9 mouse cellular contexts compared by ENCODE assay signal in the genomic region with DNA sequence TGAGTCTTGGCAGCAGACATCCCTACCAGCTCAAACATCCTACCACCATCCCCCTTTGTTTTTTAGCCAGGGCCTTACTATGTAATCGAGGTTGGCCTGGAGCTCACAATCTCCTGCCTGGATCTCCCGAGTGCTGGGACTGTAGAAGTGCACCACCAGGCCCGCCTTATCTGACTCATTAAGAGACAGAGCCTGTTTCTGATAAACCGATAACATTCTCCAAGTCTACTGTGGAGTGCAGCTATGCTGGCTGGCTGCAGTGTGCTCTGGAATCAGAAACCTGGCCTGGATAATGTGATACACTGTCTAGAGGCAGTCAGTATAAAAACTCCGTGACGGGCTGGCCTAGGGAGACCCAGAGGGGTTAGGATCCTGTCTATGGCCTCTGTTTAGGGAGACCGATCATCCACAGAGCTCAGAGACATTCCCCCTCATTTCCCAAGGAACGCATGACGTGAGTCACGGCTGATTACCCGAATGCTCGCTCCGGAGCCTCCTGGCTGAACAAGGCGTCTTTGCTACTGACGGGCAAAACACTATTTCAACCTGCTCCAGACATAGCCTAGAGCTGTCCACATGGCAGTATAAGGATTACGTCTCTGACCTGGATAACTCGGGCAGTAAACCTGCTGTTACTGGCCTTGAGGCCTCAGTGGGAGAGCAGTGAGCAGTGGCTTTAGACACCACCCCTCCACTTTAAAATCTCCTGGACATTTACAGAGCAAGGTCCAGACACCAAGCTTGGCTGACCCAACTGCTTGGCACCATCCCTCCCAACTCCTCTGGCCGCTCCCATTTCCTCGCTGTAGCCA. TPM values are rescaled to one million over a fixed set of nuclear protein-coding genes. Genes with fewer than 3 reads are reported as not detected.
DNase-seq lines count a peak whose midpoint lies in the region; ATAC-seq and TF ChIP-seq lines count a peak whose summit lies in the region.
"Had no signal": no experiment of that assay in that cellular context is flagged by ENCODE, and none has a peak within 500 bp of the region (broad histone marks: within the 10 kb centered on the region; RNA-seq: fewer than 3 reads in every experiment).

No protein-coding gene starts in this region.

- peaks cover 95% of the 10 kb centered on the region for H3K4me1 ChIP-seq in midbrain, embryonic 10.5 days
- H3K4me1 ChIP-seq in midbrain, embryonic 11.5 days (ENCODE audit: control insufficient read depth, insufficient read depth, low read length), result peaks cover 53% of the 10 kb centered on the region
- H3K4me1 ChIP-seq in kidney, adult 2 months (ENCODE audit: control insufficient read depth, insufficient read depth, low read length), result peaks cover 70% of the 10 kb centered on the region
- H3K4me1 ChIP-seq in neural tube, embryonic 13.5 days (replicated peaks), result peaks cover 87% of the 10 kb centered on the region
- H3K4me1 ChIP-seq in cerebellum, adult 2 months (ENCODE audit: control insufficient read depth, insufficient read depth, low read length), result no peaks in the 10 kb centered on the region

- peak overlapping the region; percentile 58; the same call in 1 of the 2 replicates for H3K27ac ChIP-seq in midbrain, embryonic 10.5 days (replicated peaks)
- H3K27ac ChIP-seq in midbrain, embryonic 11.5 days (ENCODE audit: low read depth, low read length), result no peak overlapping the region
- H3K27ac ChIP-seq in kidney, adult 2 months (ENCODE audit: insufficient read depth, low read depth, low read length), result peak overlapping the region; percentile 61
- 0 out of 2 replicates have a peak overlapping the region, but pooled peaks have one; percentile 2 for H3K27ac ChIP-seq in neural tube, embryonic 13.5 days (replicated peaks)
- H3K27ac ChIP-seq in cerebellum, adult 2 months (ENCODE audit: insufficient read depth, low read length), result no peak overlapping the region
- H3K27ac ChIP-seq: macrophage had no signal

- no peaks in the 10 kb centered on the region for H3K27me3 ChIP-seq in midbrain, embryonic 10.5 days (ENCODE audit: low read depth, poor library complexity, severe bottlenecking)
- H3K27me3 ChIP-seq in midbrain, embryonic 11.5 days (ENCODE audit: control insufficient read depth, insufficient read depth, low read length), result no peaks in the 10 kb centered on the region
- H3K27me3 ChIP-seq in kidney, adult 2 months (replicated peaks; ENCODE audit: control insufficient read depth, insufficient read depth, low read length), result no peaks in the 10 kb centered on the region
- H3K27me3 ChIP-seq in neural tube, embryonic 13.5 days, result no peaks in the 10 kb centered on the region; the same call in 1 of the 2 replicates
- no peaks in the 10 kb centered on the region for H3K27me3 ChIP-seq in cerebellum, adult 2 months (ENCODE audit: control insufficient read depth, insufficient read depth, low read length)

- TF ChIP-seq POLR2A in kidney, adult 2 months (IDR thresholded peaks at IDR 0.05; ENCODE audit: low read depth, low read length), result no peak
- TF ChIP-seq POLR2A in cerebellum, adult 2 months (IDR thresholded peaks at IDR 0.05; ENCODE audit: borderline replicate concordance, insufficient read depth, low read length), result no peak

- no peak overlapping the region for H3K4me2 ChIP-seq in midbrain, embryonic 11.5 days
- no peak overlapping the region for H3K4me2 ChIP-seq in neural tube, embryonic 13.5 days

- WGBS in midbrain, embryonic 10.5 days, result 70% methylated on average over 19 of the region's 19 CpGs
- WGBS in midbrain, embryonic 11.5 days, result 55% methylated on average over 19 of the region's 19 CpGs
- 36% methylated on average over 19 of the region's 19 CpGs for WGBS in kidney, adult 2 months
- WGBS in neural tube, embryonic 13.5 days, result 44% methylated on average over 19 of the region's 19 CpGs
- WGBS in cerebellum, adult 2 months, result 68% methylated on average over 19 of the region's 19 CpGs

- H3K9me3 ChIP-seq in midbrain, embryonic 10.5 days (replicated peaks), result no peaks in the 10 kb centered on the region
- no peaks in the 10 kb centered on the region for H3K9me3 ChIP-seq in midbrain, embryonic 11.5 days (ENCODE audit: control insufficient read depth, low read length)
- H3K9me3 ChIP-seq in neural tube, embryonic 13.5 days, result no peaks in the 10 kb centered on the region

- H3K36me3 ChIP-seq in midbrain, embryonic 10.5 days, result peaks cover 7% of the 10 kb centered on the region
- H3K36me3 ChIP-seq in midbrain, embryonic 11.5 days (ENCODE audit: control insufficient read depth, insufficient read depth, low read length), result no peaks in the 10 kb centered on the region
- H3K36me3 ChIP-seq in kidney, adult 2 months (ENCODE audit: control insufficient read depth, insufficient read depth, low read length), result no peaks in the 10 kb centered on the region
- H3K36me3 ChIP-seq in neural tube, embryonic 13.5 days, result no peaks in the 10 kb centered on the region

- DNase-seq in midbrain, embryonic 10.5 days (ENCODE audit: low spot score), result no peak
- DNase-seq in midbrain, embryonic 11.5 days (ENCODE audit: low spot score, missing footprints), result no peak
- DNase-seq in embryo, embryonic 10.5 days (ENCODE audit: low spot score), result peak; percentile 41
- peak; percentile 89 for DNase-seq in kidney, adult 2 months
- no peak for DNase-seq in layer of hippocampus, adult 9-10 months (ENCODE audit: low spot score)
- no peak for DNase-seq in cerebellum, adult 2 months

- H3K9ac ChIP-seq in midbrain, embryonic 11.5 days (ENCODE audit: low read length), result no peak overlapping the region
- H3K9ac ChIP-seq in neural tube, embryonic 13.5 days, result peak overlapping the region; percentile 1; the same call in 1 of the 2 replicates

- no peak for ATAC-seq in midbrain, embryonic 11.5 days (ENCODE audit: low FRiP score)
- ATAC-seq in neural tube, embryonic 13.5 days (ENCODE audit: low read depth), result no peak; the same call in 1 of the 2 replicates
- ATAC-seq in CD4-positive, CD25-positive, alpha-beta regulatory T cell, adult 4 months, result no peak

- H3K4me3 ChIP-seq in midbrain, embryonic 10.5 days, result peak overlapping the region; percentile 5
- H3K4me3 ChIP-seq in midbrain, embryonic 11.5 days (ENCODE audit: low read depth, low read length), result no peak overlapping the region
- H3K4me3 ChIP-seq in kidney, adult 2 months (ENCODE audit: insufficient read depth, low read depth, low read length), result no peak overlapping the region
- no peak overlapping the region for H3K4me3 ChIP-seq in neural tube, embryonic 13.5 days
- no peak overlapping the region for H3K4me3 ChIP-seq in cerebellum, adult 2 months (replicated peaks; ENCODE audit: insufficient read depth, low read depth, low read length)

- no peak for TF ChIP-seq CTCF in kidney, adult 2 months (conservative IDR thresholded peaks at IDR 0.05; ENCODE audit: insufficient read depth, insufficient read length, low read depth, low read length)
- TF ChIP-seq CTCF in cerebellum, adult 2 months (IDR thresholded peaks at IDR 0.05; ENCODE audit: borderline replicate concordance, insufficient read depth, low read depth, low read length), result no peak

RNA-seq across cellular contexts. Expression of gene Smad3, which starts 11.8 kb away (rescaled TPM):
- polyA plus RNA-seq in midbrain, embryonic 10.5 days (2016; fragmentation: Nextera tagmentation; extraction: Ambion mirVana), result 21.7 and 22.5 TPM in 2 replicates
- 16.5 and 16.8 TPM in 2 replicates for polyA plus RNA-seq in midbrain, embryonic 11.5 days (2014; fragmentation: Nextera tagmentation; extraction: Ambion mirVana)
- 33.5 and 37.0 TPM in 2 replicates for polyA plus RNA-seq in kidney, adult 2 months (2012; rRNA removed)
- 13.2 and 14.9 TPM in 2 replicates for polyA plus RNA-seq in neural tube, embryonic 13.5 days (2015; fragmentation: Nextera tagmentation; extraction: Ambion mirVana)
- polyA plus RNA-seq in CD4-positive, CD25-positive, alpha-beta regulatory T cell, adult 4 months (2017; shearing (Covaris generic)), result 10 to 100 TPM; 15.6 to 36.9 TPM
- polyA plus RNA-seq in cerebellum, adult 2 months (2012; rRNA removed), result 19.9 and 28.2 TPM in 2 replicates

Comparison
In these comparisons a context has a peak if more than half of its experiments do, and no peak if none do; other contexts are left out.
1. H3K27ac ChIP-seq: peak in midbrain, embryonic 10.5 days (single experiment), kidney, adult 2 months (single experiment) and neural tube, embryonic 13.5 days (single experiment); none in midbrain, embryonic 11.5 days (single experiment) and cerebellum, adult 2 months (single experiment).
2. DNase-seq: peak in embryo, embryonic 10.5 days (single experiment) and kidney, adult 2 months (single experiment); none in midbrain, embryonic 10.5 days (single experiment), midbrain, embryonic 11.5 days (single experiment), layer of hippocampus, adult 9-10 months (single experiment) and cerebellum, adult 2 months (0 of 2).